Mouse (Mus musculus): ENCODE results near the gene Nfic. TPM values are rescaled to one million over a fixed set of nuclear protein-coding genes. Genes with fewer than 3 reads are reported as not detected.

Gene Nfic
- total RNA-seq, 2 experiments from 2014 or later: 219 to 237 TPM

DNA sequence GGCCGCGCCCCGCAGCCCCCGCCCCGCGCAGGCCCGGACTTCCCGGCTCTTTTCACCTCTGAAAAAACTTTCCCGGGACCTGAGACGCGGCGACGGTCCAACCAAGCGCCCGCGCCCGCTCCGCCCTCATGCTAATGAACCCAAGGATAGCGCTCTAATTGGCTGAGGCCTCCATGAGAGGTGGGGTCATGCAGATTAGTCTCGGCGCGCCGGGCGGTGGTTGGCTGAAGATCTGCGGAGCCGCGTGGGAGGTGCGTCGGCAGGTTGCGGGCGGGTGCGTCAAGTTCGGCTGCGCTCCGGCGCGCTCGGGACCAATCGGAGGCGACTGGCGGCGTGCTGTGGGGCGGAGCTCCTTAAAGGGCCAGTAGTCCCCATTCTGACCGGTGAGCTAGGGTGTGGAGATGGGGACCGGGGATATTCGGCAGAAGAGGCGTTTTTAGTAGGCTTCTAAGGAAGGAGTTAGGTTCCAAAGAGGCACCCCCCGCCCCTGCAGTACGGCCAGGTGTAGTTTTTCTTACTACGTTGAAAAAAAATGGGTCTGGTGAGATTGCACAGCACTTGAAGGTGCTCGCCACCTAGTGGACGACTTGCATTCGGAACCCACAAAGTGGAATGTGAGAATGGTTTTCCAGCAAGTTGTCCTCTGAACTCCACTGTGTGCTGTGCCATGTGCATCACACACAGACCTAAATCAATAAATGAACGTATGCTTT lies 104.9 kb downstream of the Nfic start, which contains the start of gene Hmg20b:
TSS of gene Hmg20b (minus strand) at position 130 of the 713 bp plus-strand sequence.
- DNase-seq: peak; percentile 96 to 100
- intact Hi-C loops (cut with DNase I): no loop called here

DNA sequence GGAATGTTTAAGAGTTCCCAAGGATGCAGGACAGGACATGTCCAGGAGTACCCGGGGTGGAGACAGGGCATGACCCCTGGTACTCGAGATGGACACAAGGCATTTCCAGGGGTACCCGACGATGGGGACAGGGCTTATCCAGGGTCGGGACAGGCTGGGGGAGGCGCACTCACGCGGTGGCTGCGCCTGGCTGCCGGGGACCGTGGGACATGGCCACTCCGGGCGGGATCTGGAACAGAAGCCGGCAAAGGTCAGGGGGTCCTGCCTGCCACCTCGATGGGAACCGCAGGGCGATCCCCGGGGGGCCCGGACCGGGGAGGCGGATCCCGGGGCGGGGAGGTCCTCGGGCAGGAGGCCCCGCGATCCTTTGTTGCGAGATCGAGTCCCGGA lies 105.5 kb downstream of the Nfic start:
- intact Hi-C loops (cut with DNase I): no loop called here
- no peak for DNase-seq

GRCm38 (mm10) chr10:81349146-81349545 lies 106.3 kb downstream of the Nfic start:
- no peak for DNase-seq
- intact Hi-C loops (cut with DNase I): no loop called here

DNA sequence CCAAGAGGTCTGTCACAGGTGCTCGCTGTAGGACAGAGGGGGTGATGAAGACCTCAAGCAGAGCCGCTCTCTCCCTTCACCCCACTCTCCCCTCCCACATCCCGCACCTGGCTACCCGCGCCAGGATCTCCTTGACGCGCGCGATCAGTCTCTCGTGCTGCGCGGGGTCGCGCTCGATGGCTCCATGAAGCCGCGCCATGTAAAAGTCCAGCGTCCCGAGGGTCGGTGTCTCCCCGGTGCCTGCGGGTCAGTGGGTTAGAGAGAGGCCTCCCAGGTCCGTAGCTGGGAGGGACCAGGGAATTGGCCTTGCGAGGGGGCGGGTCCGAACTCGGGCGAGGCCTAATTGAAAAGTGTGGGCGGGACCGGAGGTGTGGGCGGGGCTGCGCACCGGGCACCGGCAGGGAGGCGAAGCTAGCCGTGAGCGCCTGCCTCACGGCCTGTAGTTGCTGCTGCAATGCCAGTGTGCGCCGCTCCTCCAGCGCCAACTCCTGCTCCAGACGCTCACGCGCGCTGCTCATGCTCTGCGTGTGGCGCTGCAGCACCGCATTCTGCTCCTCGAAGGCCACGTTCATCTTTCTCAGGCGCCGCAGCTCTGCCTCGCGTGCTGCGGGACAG lies 108.9 kb downstream of the Nfic start:
- no peak for DNase-seq
- intact Hi-C loops (cut with DNase I): loop anchor here (2.0 kb wide), 1 partner anchor 58 kb away; no protein-coding TSS in a partner anchor

Small RNAs within 50 kb of the gene (microRNA-seq; reads per million reads assigned to microRNA genes)
- gene Gm25595 (0 reads per million in 2 experiments), gene Mir1191b (1.5 to 2.1 reads per million in 2 experiments), gene Mir6913 (0 to 0.74 reads per million in 2 experiments)

Other genes starting within 250 kb of the Nfic start
- not detected for gene Atcay, start 224.8 kb downstream of the Nfic start, total RNA-seq (2021)
- gene Zfr2, start 222.5 kb downstream of the Nfic start, total RNA-seq (2021): 1 to 10 TPM; 1.9 TPM
- under 1 TPM in 1 of 2 experiments, not detected in 1; 0.22 TPM for gene Matk, start 202.7 kb downstream of the Nfic start, total RNA-seq (2021)
- 10 to 100 TPM; 90.6 to 91.0 TPM for gene Mrpl54, start 188.7 kb downstream of the Nfic start, total RNA-seq (2021)
- gene Apba3, start 188.7 kb downstream of the Nfic start, total RNA-seq (2021): 100 to 1,000 TPM in 1 of 2 experiments, 10 to 100 TPM in 1; 98.5 to 102 TPM
- not detected for gene Tjp3, start 164.1 kb downstream of the Nfic start, total RNA-seq (2021)
- 10 to 100 TPM; 21.4 to 23.2 TPM for gene Pip5k1c, start 162.7 kb downstream of the Nfic start, total RNA-seq (2021)
- gene Cactin, start 134.5 kb downstream of the Nfic start, total RNA-seq (2021): 10 to 100 TPM in 1 of 2 experiments, 1 to 10 TPM in 1; 7.6 to 10.2 TPM
- gene Tbxa2r, start 126.9 kb downstream of the Nfic start, total RNA-seq (2021): under 1 TPM; 0.87 to 0.99 TPM
- 1 to 10 TPM; 1.1 to 1.3 TPM for gene Gipc3, start 112.4 kb downstream of the Nfic start, total RNA-seq (2021)
- gene Hmg20b, start 105.2 kb downstream of the Nfic start, total RNA-seq (2021): 10 to 100 TPM; 19.7 to 20.9 TPM
- gene Mfsd12, start 98.1 kb downstream of the Nfic start, total RNA-seq (2021): 1 to 10 TPM; 2.2 to 2.6 TPM
- gene 4930404N11Rik, start 89.8 kb downstream of the Nfic start, total RNA-seq (2021): under 1 TPM; 0.37 to 0.41 TPM
- gene Fzr1, start 77.1 kb downstream of the Nfic start, total RNA-seq (2021): 10 to 100 TPM; 14.2 to 15.9 TPM
- 10 to 100 TPM; 36.5 to 42.5 TPM for gene Dohh, start 71.2 kb downstream of the Nfic start, total RNA-seq (2021)
- 1 to 10 TPM in 1 of 2 experiments, under 1 TPM in 1; 0.89 to 1.2 TPM for gene Gm48551, start 71.2 kb downstream of the Nfic start, total RNA-seq (2021)
- gene Gm48552, start 66.6 kb downstream of the Nfic start, total RNA-seq (2021): under 1 TPM; 0.59 to 0.77 TPM
- under 1 TPM; 0.37 to 0.38 TPM for gene Smim24, start 62.6 kb downstream of the Nfic start, total RNA-seq (2021)
- gene Celf5, start 27.1 kb upstream of the Nfic start, total RNA-seq (2021): not detected
- gene Ncln, start 40.8 kb upstream of the Nfic start, total RNA-seq (2021): 10 to 100 TPM; 42.1 to 44.9 TPM
- 1 to 10 TPM in 1 of 2 experiments, under 1 TPM in 1; 0.46 to 1.5 TPM for gene S1pr4, start 44.5 kb upstream of the Nfic start, total RNA-seq (2021)
- gene Gna15, start 68.6 kb upstream of the Nfic start, total RNA-seq (2021): under 1 TPM in 1 of 2 experiments, not detected in 1; 0.20 TPM
- 10 to 100 TPM; 23.6 TPM for gene Gna11, start 89.6 kb upstream of the Nfic start, total RNA-seq (2021)
- gene Aes, start 103.9 kb upstream of the Nfic start, total RNA-seq (2021): 100 to 1,000 TPM; 847 to 848 TPM
- gene Tle2, start 118.9 kb upstream of the Nfic start, total RNA-seq (2021): 1 to 10 TPM; 4.4 to 4.7 TPM
- gene Tle6, start 145.4 kb upstream of the Nfic start, total RNA-seq (2021): 1 to 10 TPM; 4.2 to 4.9 TPM
- gene BC025920, start 150.6 kb upstream of the Nfic start, total RNA-seq (2021): 1 to 10 TPM; 2.3 TPM
- gene Sirt6, start 172.2 kb upstream of the Nfic start, total RNA-seq (2021): 1 to 10 TPM; 3.5 to 4.1 TPM
- gene Ankrd24, start 172.9 kb upstream of the Nfic start, total RNA-seq (2021): 1 to 10 TPM; 7.0 to 8.7 TPM
- gene Gm10778, start 193.4 kb upstream of the Nfic start, total RNA-seq (2021): 1 to 10 TPM; 1.2 to 1.6 TPM
- gene Zfp433, start 249.2 kb upstream of the Nfic start, total RNA-seq (2021): 1 to 10 TPM; 4.4 to 6.0 TPM

Measured in gastrocnemius, postnatal 36 days (tissue).